In the genomic region with DNA sequence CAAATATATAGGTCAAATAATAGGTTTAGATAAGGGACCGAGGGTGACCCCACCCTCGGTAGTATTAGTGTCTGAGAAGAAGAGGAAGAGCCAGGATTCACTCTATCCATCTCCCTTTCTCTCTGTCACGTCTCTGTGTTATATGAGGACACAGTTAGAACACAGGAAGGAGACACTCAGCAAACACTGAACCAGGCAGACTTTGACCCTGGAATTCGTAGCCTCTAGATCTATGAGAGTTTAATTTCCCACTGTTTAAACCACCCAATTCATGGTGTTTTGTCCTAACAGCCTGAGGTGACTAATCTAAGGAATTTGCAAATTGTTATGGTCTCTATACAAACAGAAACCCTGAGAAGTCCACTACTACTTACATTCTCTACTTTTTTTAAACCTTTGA, we compare ENCODE assay signal across 19 mouse cellular contexts. TPM values are rescaled to one million over a fixed set of nuclear protein-coding genes. Genes with fewer than 3 reads are reported as not detected.
"Had no signal": no experiment of that assay in that cellular context is flagged by ENCODE, and none has a peak within 500 bp of the region (broad histone marks: within the 10 kb centered on the region; RNA-seq: fewer than 3 reads in every experiment).

No protein-coding gene starts in this region.

- H3K27ac ChIP-seq: hindbrain, embryonic 12.5 days; layer of hippocampus, adult 2 months; limb, embryonic 13.5 days; midbrain, embryonic 12.5 days; neural tube, embryonic 13.5 days had no signal

- H3K9ac ChIP-seq: hindbrain, embryonic 12.5 days; limb, embryonic 13.5 days; lung, embryonic 14.5 days; midbrain, embryonic 12.5 days; neural tube, embryonic 13.5 days had no signal

- ATAC-seq: hindbrain, embryonic 16.5 days; inflammation-experienced regulatory T-cells, adult 6 months; midbrain, embryonic 16.5 days had no signal

- H3K27me3 ChIP-seq: hindbrain, embryonic 12.5 days; limb, embryonic 13.5 days; midbrain, embryonic 12.5 days; neural tube, embryonic 13.5 days had no signal

- H3K4me1 ChIP-seq: hindbrain, embryonic 12.5 days; limb, embryonic 13.5 days; midbrain, embryonic 12.5 days; neural tube, embryonic 13.5 days had no signal

- DNase-seq: kidney, postnatal 10 days; left cerebral cortex, postnatal 4 days; lung, embryonic 14.5 days; lung, postnatal 14 days; retina, postnatal 1 day; right cerebral cortex, postnatal 4 days; thymus, postnatal 14 days had no signal

- H3K4me3 ChIP-seq: hindbrain, embryonic 12.5 days; layer of hippocampus, adult 2 months; limb, embryonic 13.5 days; midbrain, embryonic 12.5 days; neural tube, embryonic 13.5 days had no signal

- H3K9me3 ChIP-seq: hindbrain, embryonic 12.5 days; limb, embryonic 13.5 days; midbrain, embryonic 12.5 days; neural tube, embryonic 13.5 days had no signal

- H3K4me2 ChIP-seq: hindbrain, embryonic 12.5 days; limb, embryonic 13.5 days; liver, embryonic 11.5 days; lung, embryonic 14.5 days; midbrain, embryonic 12.5 days; neural tube, embryonic 13.5 days had no signal

- H3K36me3 ChIP-seq: hindbrain, embryonic 12.5 days; limb, embryonic 13.5 days; midbrain, embryonic 12.5 days; neural tube, embryonic 13.5 days had no signal

RNA-seq across cellular contexts. Expression of gene Slc17a4, which starts 2.9 kb away (rescaled TPM):
- polyA plus RNA-seq: hindbrain, embryonic 16.5 days; limb, embryonic 13.5 days; liver, embryonic 11.5 days; lung, embryonic 14.5 days; midbrain, embryonic 12.5 days; midbrain, embryonic 16.5 days had no signal

RNA-seq across cellular contexts. Expression of gene Hist1h2ba, which starts 16.3 kb away (rescaled TPM):
- polyA plus RNA-seq: hindbrain, embryonic 12.5 days; hindbrain, embryonic 16.5 days; inflammation-experienced regulatory T-cells, adult 6 months; limb, embryonic 13.5 days; liver, embryonic 11.5 days; liver, embryonic 16.5 days; lung, embryonic 14.5 days; midbrain, embryonic 12.5 days; midbrain, embryonic 16.5 days; neural tube, embryonic 13.5 days; spleen, adult 2 months; stomach, embryonic 16.5 days had no signal

RNA-seq across cellular contexts. Expression of gene Hist1h2aa, which starts 16.6 kb away (rescaled TPM):
- polyA plus RNA-seq: hindbrain, embryonic 12.5 days; hindbrain, embryonic 16.5 days; inflammation-experienced regulatory T-cells, adult 6 months; limb, embryonic 13.5 days; liver, embryonic 11.5 days; liver, embryonic 16.5 days; lung, embryonic 14.5 days; midbrain, embryonic 12.5 days; midbrain, embryonic 16.5 days; neural tube, embryonic 13.5 days; spleen, adult 2 months; stomach, embryonic 16.5 days had no signal

RNA-seq across cellular contexts. Expression of gene Slc17a1, which starts 50.1 kb away (rescaled TPM):
- polyA plus RNA-seq: hindbrain, embryonic 12.5 days; hindbrain, embryonic 16.5 days; inflammation-experienced regulatory T-cells, adult 6 months; limb, embryonic 13.5 days; liver, embryonic 11.5 days; lung, embryonic 14.5 days; midbrain, embryonic 12.5 days; midbrain, embryonic 16.5 days; neural tube, embryonic 13.5 days had no signal
